Mouse (Mus musculus) frontal cortex, postnatal 36 days (tissue): ENCODE results near the gene Donson.
A peak's percentile ranks its signal among the peaks of the same experiment; 100 is the strongest.

ENCODE experiments used
- DNase-seq, 2 experiments: peaks; one replicate each; pipeline ENCODE4 v3.0.0; 2022; ENCODE audit warnings: low spot score in 2 of 2

Gene Donson

DNA sequence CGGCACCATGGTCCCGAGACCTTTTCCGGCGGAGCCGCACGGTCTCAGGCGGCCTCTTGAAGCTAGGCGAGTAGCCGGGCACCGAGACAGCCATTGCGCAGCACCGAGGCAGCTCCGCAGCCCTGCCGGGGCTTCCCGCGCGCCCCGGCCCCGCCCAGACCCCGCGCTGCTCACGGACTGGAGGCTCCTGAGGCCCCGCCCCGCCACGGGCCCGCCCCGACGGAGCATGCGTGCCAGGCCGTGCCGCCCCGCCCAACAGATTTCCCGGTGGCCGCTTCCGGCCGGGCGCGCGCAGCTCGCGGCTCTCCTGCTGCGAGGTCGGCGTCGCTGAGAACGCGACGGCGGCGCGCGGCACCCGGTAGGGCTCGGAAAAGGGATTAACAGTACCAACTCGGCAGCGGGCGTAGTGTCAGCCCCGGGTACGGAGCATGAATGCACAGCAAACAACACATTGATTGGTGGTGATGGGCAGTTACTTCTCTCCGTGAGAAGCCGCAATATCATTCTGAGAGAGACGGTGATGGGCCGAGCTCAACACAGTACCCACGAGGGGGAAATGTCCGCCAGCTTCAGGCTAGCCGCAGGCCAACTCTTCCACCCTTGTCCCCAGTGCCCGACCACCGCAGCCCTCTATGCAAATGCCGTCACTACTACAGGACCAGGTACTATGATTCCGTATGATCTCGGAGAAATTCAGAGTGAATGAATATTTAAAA lies at the start of gene Donson:
Gene Donson, minus strand, starts transcription at position 152 of the 716 bp plus-strand sequence.
- peak; percentile 90 to 91 for DNase-seq

DNA sequence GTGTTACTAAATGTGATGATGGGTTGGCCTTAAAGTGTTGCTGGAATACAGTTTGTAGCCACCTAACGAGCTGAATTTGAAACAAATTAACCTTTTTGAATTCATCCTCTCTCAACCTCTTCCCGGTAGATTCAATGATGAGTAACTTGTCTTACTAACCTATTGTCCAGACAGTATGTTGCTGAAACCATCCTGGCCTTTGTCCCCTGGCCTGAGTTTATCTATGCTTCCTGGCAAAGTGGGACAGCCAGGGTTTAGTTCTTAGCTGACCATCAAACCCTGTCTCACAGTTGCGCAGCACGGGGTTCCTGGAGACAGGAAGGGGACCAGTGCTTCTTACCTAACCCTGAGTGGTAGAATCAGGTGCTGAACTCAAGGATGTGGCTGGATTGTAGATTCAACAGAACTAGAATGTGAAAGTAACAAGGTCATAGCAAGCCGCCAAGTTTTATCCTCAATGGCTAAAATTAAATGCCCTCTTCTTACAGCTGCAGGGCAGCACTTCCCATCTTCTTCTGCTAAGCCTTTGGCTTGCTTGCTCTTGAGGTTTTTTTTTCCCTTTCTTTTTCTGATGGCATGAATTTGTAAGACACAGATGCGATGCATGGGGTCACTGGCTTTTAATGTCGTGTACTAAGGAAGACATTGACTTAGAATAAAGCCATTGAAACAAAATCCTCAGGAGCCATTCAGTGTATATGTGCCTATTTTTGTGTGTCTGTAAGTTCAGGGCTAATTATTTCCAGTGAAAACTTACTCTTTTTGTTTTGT lies 47.7 kb upstream of the Donson start:
- no peak for DNase-seq

DNA sequence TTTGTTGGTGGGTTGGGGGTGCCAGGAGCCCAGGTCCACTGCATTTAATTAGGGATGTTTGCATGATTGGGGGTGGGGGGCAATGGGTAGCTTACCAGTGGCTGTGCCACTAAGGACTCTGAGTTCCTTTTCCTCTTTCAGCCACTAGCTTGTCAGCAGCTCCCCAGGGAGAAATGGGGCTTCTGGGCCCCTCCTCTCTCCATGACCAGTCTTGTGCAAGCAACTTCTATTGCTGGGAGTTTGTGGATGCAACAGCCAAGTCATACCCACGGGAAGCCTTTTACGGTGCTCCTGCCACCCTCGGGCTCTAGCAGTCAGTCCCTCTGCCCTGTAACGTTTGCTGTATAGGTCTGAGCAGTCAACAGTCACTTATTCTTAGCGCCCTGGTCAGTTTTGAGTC lies 46.2 kb upstream of the Donson start:
- DNase-seq = no peak

DNA sequence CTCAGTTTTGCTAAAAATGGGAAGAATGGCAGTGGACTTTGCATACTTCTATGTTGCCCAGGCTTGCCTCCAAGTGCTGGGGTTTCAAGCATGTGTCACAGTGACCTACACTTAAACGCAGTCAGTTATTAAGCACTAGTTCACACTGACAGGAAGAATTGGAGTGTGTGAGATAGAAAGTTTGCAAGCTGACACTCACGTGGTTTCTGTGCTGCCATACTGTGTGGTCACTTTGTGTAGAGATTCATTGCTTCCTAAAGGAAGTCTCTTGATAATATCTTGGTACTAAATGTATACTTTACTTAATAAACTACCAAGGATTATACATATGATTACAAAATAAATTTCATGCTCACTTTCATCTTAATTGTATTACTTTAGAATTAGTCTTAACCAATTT lies 44.2 kb upstream of the Donson start:
- no peak for DNase-seq

DNA sequence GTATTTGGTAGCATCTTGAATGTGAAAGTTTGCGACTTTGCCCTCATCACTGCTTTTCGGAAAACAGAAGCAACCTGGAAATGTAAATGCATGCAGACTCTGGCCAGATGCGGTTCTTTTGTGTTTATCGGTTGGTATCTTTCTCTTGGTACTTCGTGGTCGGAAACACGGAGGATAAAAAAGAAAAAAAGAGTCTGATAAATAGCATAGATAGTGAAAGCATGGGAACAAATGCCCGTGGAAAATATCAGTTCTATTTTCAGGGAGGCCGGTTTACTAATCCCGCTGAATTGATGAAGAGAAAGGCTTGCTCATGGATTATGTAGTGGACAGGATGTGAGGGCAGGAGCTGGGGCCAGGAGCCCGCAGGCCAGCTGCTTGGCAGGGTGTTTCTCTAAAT lies 41.9 kb upstream of the Donson start:
- DNase-seq = no peak

DNA sequence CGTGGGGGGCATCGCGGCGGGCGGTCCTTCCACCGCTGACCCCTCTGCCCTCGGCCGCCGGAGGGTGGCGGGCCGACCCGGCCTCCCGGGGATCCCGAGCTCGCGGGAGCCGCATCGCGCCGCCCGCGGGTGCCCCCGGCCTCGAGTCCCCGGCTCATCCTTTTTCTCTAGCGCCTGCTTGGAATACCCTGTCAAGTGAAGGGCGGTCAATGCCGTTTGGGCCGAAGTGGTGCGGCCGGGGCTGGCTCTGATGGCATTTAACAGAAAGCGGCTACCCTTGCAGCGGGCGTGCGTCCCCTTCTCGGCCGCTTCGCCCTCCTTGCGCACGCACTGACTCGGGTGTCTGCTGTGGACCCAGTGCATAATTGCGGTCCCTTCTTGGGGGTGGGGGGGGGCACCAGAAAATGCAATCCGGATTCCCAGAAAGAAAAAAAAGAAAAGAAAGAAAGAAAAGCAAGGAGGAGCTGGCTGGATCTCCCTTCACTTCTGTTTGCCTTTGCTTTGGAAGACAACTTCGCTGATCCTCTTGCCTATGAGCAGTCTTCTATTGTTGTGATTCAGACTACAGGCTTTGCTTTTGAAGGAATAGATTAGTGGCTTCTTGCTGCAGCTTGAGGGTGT lies 41.4 kb upstream of the Donson start:
- peak; percentile 21 to 36 for DNase-seq

DNA sequence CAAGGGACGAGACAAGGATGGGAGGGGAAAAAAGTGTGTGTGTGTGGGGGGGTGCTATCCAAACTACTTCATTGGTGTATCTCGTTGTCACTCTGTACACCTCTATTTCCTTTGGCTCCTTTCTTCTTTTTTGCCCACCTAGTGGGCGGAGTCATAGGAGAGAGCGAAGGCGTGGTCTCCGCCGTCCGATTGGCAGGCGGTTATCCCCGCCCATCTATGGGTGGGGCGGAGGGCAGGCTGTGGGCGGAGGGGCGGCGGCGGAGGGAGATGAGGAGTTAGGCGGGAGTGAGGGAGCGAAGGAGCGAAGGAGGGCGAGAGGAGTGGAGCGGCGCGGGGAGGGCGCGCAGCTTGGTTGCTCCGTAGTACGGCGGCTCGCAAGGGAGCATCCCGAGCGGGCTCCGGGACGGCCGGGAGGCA lies 40.5 kb upstream of the Donson start, which contains the start of gene Itsn1:
Gene Itsn1, plus strand, starts transcription at position 216 of the 417 bp plus-strand sequence.
- DNase-seq = peak; percentile 97 to 98

DNA sequence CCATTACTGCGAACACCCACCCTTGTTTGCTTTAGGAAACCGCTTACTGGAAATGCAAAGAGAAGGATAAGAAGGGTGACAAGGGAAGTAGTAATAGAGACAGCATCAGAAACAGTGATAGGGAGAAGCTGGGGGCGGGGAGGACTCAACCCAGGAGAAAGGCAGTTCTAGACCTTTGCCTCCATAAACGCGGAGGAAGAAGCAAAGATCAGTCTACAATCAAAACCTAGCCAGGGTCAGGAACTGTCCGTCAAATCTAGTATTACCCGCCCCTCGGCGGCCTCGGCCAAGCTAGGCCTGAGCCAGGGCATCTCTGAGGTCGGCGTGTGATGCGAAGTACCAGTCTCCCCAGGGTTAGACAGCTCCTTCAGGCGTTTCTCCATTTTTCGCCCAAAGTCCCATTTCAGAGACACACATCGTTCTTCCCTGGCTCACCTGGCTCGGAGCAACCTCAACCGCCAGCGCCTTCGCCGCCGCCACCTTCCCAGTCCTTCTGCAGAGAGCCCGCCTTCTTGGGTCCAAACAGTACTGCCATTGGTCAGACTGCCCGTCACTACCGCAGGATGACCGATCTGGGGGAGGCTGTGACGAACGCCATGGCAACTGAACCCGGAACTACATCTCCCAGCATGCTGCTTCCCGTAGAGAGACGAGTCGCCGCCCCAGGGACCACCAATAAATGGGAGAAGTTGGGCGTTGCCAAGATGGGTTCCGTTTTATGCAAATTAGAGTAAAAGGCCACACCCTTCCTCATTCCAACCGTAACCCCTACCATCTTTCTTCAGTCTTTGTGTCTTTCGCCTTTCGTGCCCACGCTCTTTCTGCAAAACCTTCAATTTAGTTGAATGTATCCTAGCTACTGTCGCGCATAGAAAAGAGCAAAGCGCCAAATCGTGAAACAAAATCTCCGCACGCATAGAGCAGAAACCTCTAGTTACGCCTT lies 39.8 kb upstream of the Donson start, which contains the start of gene Cryzl1:
Gene Cryzl1, minus strand, starts transcription at position 853 of the 943 bp plus-strand sequence.
- DNase-seq = peak; percentile 97 to 99

DNA sequence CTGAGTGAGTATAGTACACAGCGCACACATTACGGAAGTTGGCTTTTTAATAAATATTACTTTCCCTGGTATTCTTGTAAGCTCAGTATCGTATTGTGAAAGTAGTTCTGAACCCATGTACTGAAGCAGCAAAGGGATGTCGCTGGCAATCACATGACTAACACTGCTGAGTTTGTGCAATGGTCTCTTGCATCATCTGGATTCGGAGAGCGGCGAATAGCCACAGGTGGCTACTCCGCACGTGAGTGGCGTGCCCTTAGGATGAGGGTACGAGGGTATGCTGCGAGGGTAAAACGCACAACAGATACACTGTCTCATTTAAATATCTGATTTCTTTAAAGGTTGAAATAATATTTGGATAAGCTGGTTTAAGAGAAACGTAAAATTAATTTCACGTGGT lies 38.9 kb upstream of the Donson start:
- DNase-seq = no peak

DNA sequence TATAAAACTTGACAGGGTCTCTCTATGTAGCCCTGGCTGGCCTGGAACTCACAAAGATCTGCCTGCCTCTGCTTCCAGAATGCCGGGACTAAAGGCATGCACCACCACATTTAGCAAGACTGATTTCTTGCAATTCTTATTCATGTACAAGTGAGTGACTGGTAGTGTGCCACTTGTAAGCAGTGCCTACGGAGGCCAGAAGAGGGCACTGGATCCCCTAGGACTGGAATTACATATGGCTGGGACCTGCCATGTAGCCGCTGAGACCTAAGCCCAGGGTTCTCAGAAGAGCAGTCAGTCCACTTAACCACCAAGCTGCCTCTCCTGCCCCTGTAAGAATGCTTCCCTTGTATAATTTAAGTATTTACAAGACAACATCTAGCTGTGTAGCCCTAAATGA lies 35.7 kb upstream of the Donson start:
- DNase-seq = peak in 1 of 2 experiments; percentile 57

DNA sequence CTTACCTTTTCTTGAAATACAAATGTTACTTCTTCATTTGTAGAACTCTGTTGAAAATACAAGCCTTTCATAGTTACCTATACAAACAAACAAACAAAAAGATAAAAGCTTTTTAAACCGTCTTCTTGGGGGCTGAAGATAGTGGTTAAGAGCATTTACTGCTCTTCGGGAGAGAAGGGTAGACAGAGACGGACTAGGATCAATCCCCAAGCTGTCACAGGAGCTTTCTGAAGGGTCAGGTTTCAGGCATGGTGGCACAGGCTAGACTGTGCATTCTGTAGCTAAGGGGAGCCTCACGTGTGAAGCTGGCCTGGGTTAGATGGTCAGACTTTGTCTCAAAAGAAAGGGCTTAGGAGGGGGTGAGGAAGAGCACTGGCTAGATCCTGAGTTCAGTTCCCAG lies 28.8 kb upstream of the Donson start:
- DNase-seq = no peak

DNA sequence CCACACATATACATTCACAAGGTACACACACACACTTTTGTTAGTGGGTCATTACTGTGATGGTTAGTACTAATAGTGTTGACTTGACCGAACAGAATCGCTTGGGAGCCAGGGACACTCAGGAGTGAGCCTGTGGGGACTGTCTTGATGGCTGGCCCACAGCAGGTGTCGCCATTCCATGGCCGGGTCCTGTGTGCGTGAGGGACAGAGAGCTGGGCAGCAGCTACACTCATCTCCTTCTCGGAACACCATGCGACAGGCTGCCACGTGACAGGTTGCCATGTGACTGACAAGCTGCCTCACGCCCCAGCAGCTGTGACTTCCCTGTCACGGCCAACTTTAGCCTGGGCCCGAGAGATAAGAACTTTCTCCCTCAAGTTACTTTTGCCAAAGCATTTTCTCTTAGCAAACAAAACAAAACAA lies 28.4 kb upstream of the Donson start:
- DNase-seq = no peak

DNA sequence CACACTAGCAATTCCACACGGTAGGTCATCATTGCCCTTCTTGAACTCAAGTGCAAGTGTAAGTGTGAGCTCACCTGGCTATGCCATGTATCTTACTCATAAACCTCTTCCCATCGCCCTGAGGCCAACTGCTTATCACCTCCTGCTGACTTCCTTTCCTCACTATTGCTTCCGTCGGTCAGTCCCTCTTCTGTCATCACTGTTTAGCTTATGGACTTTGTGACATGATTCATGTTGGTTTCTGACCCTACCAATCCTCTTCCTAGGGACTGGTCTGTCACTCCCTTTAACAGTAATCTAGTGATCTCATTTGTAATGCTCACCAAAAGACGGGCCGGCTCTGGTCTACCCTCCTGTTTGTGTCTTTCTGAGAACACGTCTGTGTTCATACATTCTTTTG lies 21.7 kb upstream of the Donson start:
- DNase-seq = no peak

DNA sequence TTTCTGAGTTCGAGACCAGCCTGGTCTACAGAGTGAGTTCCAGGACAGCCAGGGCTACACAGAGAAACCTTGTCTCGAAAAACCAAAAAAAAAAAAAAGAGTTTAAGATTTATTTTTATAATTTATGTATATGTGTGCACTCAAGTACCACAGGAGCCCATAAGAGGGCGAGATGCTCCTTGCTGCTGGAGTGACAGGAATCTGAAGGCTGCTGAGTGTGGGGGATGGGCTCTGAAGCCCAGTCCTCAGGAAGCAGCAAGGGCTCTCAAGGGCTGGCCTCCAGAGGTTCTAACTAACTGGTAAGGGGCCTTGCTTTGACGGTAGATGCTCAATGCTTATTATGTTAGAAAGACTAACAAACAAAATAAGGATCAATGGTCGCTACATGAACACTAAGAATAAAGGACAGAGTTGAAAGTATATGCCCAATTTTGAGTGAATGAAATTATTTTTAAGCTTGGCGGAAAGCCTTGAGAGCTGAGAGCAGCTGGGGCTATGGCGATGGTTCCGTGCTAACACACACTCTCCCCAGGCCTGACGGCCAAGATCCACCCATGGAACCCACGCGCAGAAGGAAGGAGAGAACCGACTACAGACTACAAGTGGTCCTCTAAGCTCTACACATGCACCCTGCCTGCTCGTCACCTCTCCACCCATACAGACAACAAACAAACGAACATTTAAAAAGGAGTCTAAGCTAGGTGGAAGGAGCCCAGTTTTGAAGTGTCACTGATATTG lies 16.2 kb upstream of the Donson start:
- DNase-seq = peak; percentile 35 to 56

DNA sequence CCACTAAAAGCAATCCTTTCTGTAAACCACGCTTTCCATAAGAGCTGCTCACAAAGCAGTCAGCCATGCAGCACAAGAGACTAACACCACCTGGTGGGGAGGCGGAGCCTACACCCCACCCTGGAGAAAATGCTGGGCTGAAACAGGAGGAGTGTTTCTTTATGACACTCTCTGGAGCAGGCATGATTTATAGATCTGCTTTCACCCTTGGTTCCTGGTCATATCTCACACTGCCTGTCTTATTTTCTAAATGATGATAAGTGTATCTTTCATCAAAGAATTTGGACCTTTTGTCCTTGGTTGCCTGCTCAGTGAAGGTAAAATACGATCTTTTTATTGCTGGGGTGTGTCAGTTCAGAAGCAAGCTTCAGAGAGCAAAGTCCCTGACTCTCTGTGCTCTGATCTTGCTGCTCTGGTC lies 14.2 kb upstream of the Donson start:
- peak in 1 of 2 experiments; percentile 30 for DNase-seq

DNA sequence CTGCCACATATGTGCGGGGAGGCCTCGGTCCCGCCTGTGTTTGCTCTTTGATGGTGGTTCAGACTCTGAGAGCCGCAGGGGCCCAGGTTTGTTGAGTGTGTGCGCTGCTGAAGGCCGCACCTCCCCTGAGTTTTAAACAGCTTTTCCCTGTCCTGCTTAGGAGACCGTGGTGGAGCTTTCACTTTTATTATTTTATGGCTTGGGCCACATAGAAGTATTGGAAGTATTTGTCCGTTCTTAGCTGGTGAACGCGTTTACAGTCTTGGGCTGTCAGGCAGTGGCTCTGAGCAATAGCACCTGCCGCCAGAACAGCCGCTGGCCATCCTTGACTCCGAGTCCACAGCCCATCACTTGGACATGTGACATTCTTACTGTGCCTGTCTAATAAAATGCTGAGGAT lies 13.3 kb upstream of the Donson start:
- DNase-seq = no peak

DNA sequence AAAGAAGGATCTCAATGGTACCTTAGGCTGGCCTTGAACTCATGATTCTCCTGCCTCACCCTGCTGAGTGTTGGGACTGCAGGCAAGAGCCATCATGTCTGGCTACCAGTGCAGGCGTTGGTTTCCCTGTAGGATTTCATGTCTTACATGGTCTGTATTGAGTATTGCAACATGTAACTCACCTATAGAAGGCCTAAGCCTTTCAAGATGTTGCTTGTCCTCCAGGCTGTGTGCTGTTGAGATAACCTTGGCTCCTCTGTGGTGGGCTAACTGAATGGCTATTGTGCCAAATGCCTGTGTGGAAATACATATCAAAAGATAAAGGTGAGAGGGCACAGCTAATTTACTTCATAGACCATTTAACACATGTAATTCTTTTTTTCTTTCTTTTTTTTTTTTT lies 10.4 kb upstream of the Donson start:
- DNase-seq = no peak

DNA sequence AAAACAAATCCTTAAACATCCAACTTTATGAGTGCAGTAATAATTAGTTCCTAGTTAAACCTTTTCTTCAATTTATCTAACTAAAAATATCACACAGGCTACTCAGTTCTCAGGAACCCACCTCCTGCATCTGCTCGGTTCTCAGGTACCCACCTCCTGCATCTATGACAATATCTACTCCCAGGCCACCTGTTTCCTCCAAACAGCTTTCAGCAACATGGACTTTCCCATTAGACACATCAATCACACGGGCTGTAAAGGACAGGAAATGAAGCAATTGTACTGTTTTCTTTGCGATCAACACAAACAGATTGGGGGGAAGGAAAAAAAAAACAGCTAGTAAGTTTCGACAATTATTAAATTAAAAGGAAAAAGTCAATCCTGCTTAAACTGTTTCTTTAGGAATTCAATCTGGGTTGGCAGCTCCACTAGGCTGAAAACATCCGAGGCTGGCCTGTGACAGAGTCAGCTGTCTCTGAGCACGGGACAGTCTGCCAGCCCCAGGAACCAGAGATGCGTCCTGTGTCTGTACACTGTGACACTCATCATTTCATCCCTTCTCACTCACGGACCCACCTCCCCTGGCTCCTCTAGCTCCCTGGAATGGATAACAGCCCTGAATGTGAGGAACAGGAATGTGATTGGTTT lies 6.7 kb upstream of the Donson start:
- no peak for DNase-seq

DNA sequence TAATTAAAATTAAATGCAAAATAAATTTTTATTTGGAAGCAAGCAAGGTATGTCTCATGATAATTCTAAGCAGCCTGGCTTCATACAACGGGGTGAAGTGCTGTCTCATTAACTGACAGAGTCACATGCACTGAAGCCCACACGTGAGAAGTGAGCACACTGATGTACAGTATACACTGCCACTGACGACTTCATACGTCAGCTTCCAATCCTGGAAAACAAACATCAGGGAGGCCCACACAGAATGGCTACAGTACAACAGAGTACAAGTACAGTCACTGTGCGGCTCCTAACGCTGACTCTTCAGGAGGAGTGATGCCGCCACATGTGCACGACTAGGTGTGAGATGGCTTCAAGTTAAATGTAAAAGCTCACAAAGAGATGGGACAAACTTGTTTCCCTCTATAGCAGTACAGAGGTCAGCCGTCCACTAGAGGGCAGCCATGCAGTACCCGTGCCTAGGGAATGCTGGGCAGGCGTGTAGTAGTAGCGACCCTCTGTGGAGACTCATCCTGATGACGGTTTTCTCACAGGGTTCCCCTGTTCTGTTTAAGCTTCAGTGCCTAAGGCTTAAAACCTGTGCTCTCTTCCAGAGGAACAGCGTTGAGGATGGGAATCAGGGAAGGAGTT lies 6.0 kb upstream of the Donson start:
- DNase-seq = peak; percentile 56 to 73

DNA sequence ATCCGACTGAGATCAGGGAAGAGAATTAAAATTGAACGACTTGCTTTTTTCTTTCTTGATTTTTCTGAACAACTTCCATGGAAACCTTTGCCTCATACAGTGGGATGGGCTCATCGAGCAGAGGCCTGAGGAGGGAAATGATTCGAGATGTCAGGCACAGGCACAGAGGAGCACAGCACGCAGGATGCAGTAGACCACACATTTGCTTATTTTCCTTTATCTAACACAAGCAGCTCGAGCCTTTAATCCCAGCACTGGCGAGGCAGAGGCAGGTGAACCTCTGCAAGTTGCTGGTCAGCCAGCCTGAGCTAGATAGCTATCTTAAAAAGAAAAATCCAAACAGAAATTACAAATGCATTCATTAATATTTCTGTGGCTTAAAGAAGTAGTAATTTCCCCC lies 1.2 kb upstream of the Donson start:
- DNase-seq = no peak
